11 mouse cellular contexts compared by ENCODE assay signal in genomic region chr5:124259133-124259532, GRCm38 (mm10). TPM values are rescaled to one million over a fixed set of nuclear protein-coding genes. Genes with fewer than 3 reads are reported as not detected.
DNase-seq lines count a peak whose midpoint lies in the region; ATAC-seq and TF ChIP-seq lines count a peak whose summit lies in the region.
"Had no signal": no experiment of that assay in that cellular context is flagged by ENCODE, and none has a peak within 500 bp of the region (broad histone marks: within the 10 kb centered on the region; RNA-seq: fewer than 3 reads in every experiment).

No protein-coding gene starts in this region.

- H3K4me1 ChIP-seq in hindbrain, postnatal 0 days (ENCODE audit: insufficient read depth, low read length), result no peaks in the 10 kb centered on the region
- no peaks in the 10 kb centered on the region for H3K4me1 ChIP-seq in hindbrain, embryonic 10.5 days (replicated peaks)
- no peaks in the 10 kb centered on the region for H3K4me1 ChIP-seq in midbrain, postnatal 0 days (ENCODE audit: insufficient read depth, low read length)
- no peaks in the 10 kb centered on the region for H3K4me1 ChIP-seq in midbrain, embryonic 10.5 days
- H3K4me1 ChIP-seq: hindbrain, embryonic 13.5 days; limb, embryonic 13.5 days had no signal

- H3K4me3 ChIP-seq in hindbrain, postnatal 0 days (ENCODE audit: low read length), result no peak overlapping the region
- H3K4me3 ChIP-seq in hindbrain, embryonic 10.5 days, result no peak overlapping the region
- no peak overlapping the region for H3K4me3 ChIP-seq in midbrain, postnatal 0 days (ENCODE audit: low read depth, low read length)
- no peak overlapping the region for H3K4me3 ChIP-seq in midbrain, embryonic 10.5 days
- H3K4me3 ChIP-seq: hindbrain, embryonic 13.5 days; limb, embryonic 13.5 days had no signal

- H3K36me3 ChIP-seq in hindbrain, postnatal 0 days (ENCODE audit: insufficient read depth, low read length), result peaks cover 45% of the 10 kb centered on the region
- H3K36me3 ChIP-seq in hindbrain, embryonic 10.5 days, result peaks cover 96% of the 10 kb centered on the region
- H3K36me3 ChIP-seq in midbrain, postnatal 0 days (ENCODE audit: insufficient read depth, low read length), result peaks cover 39% of the 10 kb centered on the region
- peaks cover 95% of the 10 kb centered on the region for H3K36me3 ChIP-seq in midbrain, embryonic 10.5 days

- no peaks in the 10 kb centered on the region for H3K27me3 ChIP-seq in hindbrain, postnatal 0 days (ENCODE audit: insufficient read depth, low read length)
- H3K27me3 ChIP-seq in hindbrain, embryonic 10.5 days (ENCODE audit: insufficient read depth, poor library complexity, severe bottlenecking), result no peaks in the 10 kb centered on the region
- no peaks in the 10 kb centered on the region for H3K27me3 ChIP-seq in midbrain, postnatal 0 days (ENCODE audit: insufficient read depth, low read length)
- no peaks in the 10 kb centered on the region for H3K27me3 ChIP-seq in midbrain, embryonic 10.5 days (ENCODE audit: low read depth, poor library complexity, severe bottlenecking)
- H3K27me3 ChIP-seq: hindbrain, embryonic 13.5 days; limb, embryonic 13.5 days had no signal

- H3K9me3 ChIP-seq in hindbrain, postnatal 0 days (ENCODE audit: low read length), result no peaks in the 10 kb centered on the region
- no peaks in the 10 kb centered on the region for H3K9me3 ChIP-seq in hindbrain, embryonic 10.5 days
- no peaks in the 10 kb centered on the region for H3K9me3 ChIP-seq in midbrain, postnatal 0 days (ENCODE audit: low read length)
- H3K9me3 ChIP-seq in midbrain, embryonic 10.5 days (replicated peaks), result no peaks in the 10 kb centered on the region
- H3K9me3 ChIP-seq: hindbrain, embryonic 13.5 days; limb, embryonic 13.5 days had no signal

- no peak overlapping the region for H3K27ac ChIP-seq in hindbrain, postnatal 0 days
- H3K27ac ChIP-seq in hindbrain, embryonic 10.5 days, result no peak overlapping the region
- no peak overlapping the region for H3K27ac ChIP-seq in midbrain, postnatal 0 days (ENCODE audit: low read depth, low read length)
- H3K27ac ChIP-seq in midbrain, embryonic 10.5 days (replicated peaks), result no peak overlapping the region
- H3K27ac ChIP-seq: hindbrain, embryonic 13.5 days; limb, embryonic 13.5 days; macrophage had no signal

- no peak overlapping the region for H3K4me2 ChIP-seq in hindbrain, postnatal 0 days (ENCODE audit: low read depth, low read length)
- H3K4me2 ChIP-seq in midbrain, postnatal 0 days (ENCODE audit: low read depth, low read length, poor library complexity, severe bottlenecking), result no peak overlapping the region
- H3K4me2 ChIP-seq: hindbrain, embryonic 13.5 days; limb, embryonic 13.5 days had no signal

- TF ChIP-seq POLR2A in brain, embryonic 14.5 days (IDR thresholded peaks at IDR 0.05; ENCODE audit: borderline replicate concordance, extremely low read depth, insufficient read depth, insufficient read length, poor library complexity, severe bottlenecking), result no peak

- peak; percentile 59 for TF ChIP-seq CTCF in hindbrain, postnatal 0 days (IDR thresholded peaks at IDR 0.05; ENCODE audit: low read depth)
- peak; percentile 71 for TF ChIP-seq CTCF in midbrain, postnatal 0 days (IDR thresholded peaks at IDR 0.05)
- TF ChIP-seq CTCF in brain, embryonic 14.5 days (IDR thresholded peaks at IDR 0.05; ENCODE audit: borderline replicate concordance, extremely low read depth, insufficient read depth, insufficient read length), result peak; percentile 14; the same call in 1 of the 2 replicates

- no peak overlapping the region for H3K9ac ChIP-seq in hindbrain, postnatal 0 days (replicated peaks; ENCODE audit: low read length)
- H3K9ac ChIP-seq in midbrain, postnatal 0 days (replicated peaks; ENCODE audit: low read length, poor library complexity, severe bottlenecking), result no peak overlapping the region
- H3K9ac ChIP-seq: hindbrain, embryonic 13.5 days; limb, embryonic 13.5 days had no signal

- WGBS in hindbrain, postnatal 0 days, result 52% methylated on average over 2 of the region's 2 CpGs
- 81% methylated on average over 2 of the region's 2 CpGs for WGBS in hindbrain, embryonic 10.5 days
- WGBS in midbrain, postnatal 0 days, result 52% methylated on average over 2 of the region's 2 CpGs
- 81% methylated on average over 2 of the region's 2 CpGs for WGBS in midbrain, embryonic 10.5 days

- DNase-seq in hindbrain, postnatal 0 days (ENCODE audit: low spot score), result peak; percentile 43
- DNase-seq in hindbrain, embryonic 10.5 days (ENCODE audit: low spot score), result no peak
- DNase-seq in midbrain, postnatal 0 days (ENCODE audit: low spot score), result peak; percentile 54
- no peak for DNase-seq in midbrain, embryonic 10.5 days (ENCODE audit: low spot score)
- peak; percentile 50 for DNase-seq in brain, embryonic 14.5 days (ENCODE audit: low read depth)
- no peak for DNase-seq in spleen, adult 12 weeks (ENCODE audit: low spot score)
- DNase-seq: cerebellum, postnatal 25 days had no signal

- no peak for ATAC-seq in hindbrain, postnatal 0 days
- ATAC-seq in midbrain, postnatal 0 days (ENCODE audit: low FRiP score), result no peak
- ATAC-seq in megakaryocyte, adult 5-6 weeks (ENCODE audit: poor library complexity, severe bottlenecking), result no peak

RNA-seq across cellular contexts. Expression of gene Pitpnm2, which starts 9.6 kb away (rescaled TPM):
- total RNA-seq in hindbrain, postnatal 0 days (2014; rRNA removed), result 43.9 and 44.1 TPM in 2 replicates
- polyA plus RNA-seq in hindbrain, postnatal 0 days (2015; fragmentation: Nextera tagmentation; extraction: Ambion mirVana), result 7.6 TPM in 2 replicates
- polyA plus RNA-seq in hindbrain, embryonic 10.5 days (2016; fragmentation: Nextera tagmentation; extraction: Ambion mirVana), result 3.2 and 3.6 TPM in 2 replicates
- total RNA-seq in midbrain, postnatal 0 days (2014; rRNA removed), result 48.1 and 66.2 TPM in 2 replicates
- polyA plus RNA-seq in midbrain, postnatal 0 days (2015; fragmentation: Nextera tagmentation; extraction: Ambion mirVana), result 8.6 and 10.1 TPM in 2 replicates
- 2.9 and 4.0 TPM in 2 replicates for polyA plus RNA-seq in midbrain, embryonic 10.5 days (2016; fragmentation: Nextera tagmentation; extraction: Ambion mirVana)
- 51.9 and 61.2 TPM in 2 replicates for polyA plus RNA-seq in brain, embryonic 14.5 days (2012; rRNA removed)
- total RNA-seq in megakaryocyte, adult 5-6 weeks (2015), result 3.3 and 3.5 TPM in 2 replicates
- total RNA-seq in megakaryocyte, adult 5-6 weeks (2017), result 1.2 and 7.6 TPM in 2 replicates

Comparison
In these comparisons a context has a peak if more than half of its experiments do, and no peak if none do; other contexts are left out.
1. DNase-seq: peak in hindbrain, postnatal 0 days (single experiment), midbrain, postnatal 0 days (single experiment) and brain, embryonic 14.5 days (single experiment); none in hindbrain, embryonic 10.5 days (single experiment), midbrain, embryonic 10.5 days (single experiment) and spleen, adult 12 weeks (single experiment).
2. CTCF ChIP-seq: peak in every context shown above with its lines; median percentile 71 in midbrain, postnatal 0 days; 59 in hindbrain, postnatal 0 days; 14 in brain, embryonic 14.5 days.